Mouse (Mus musculus) brain, embryonic 18.5 days (tissue): ENCODE data around the gene Tubgcp6.

Experiments used
- DNase-seq: peaks from one replicate; pipeline ENCODE4 v3.0.0-alpha.2; 2012; ENCODE audit warnings: low read depth, low spot score

The Tubgcp6 gene

GRCm38 (mm10) chr15:89141905-89142304, 19.0 kb upstream of the Tubgcp6 start:
- no peak for DNase-seq

GRCm38 (mm10) chr15:89141443-89141842, 18.5 kb upstream of the Tubgcp6 start:
- no peak for DNase-seq

DNA sequence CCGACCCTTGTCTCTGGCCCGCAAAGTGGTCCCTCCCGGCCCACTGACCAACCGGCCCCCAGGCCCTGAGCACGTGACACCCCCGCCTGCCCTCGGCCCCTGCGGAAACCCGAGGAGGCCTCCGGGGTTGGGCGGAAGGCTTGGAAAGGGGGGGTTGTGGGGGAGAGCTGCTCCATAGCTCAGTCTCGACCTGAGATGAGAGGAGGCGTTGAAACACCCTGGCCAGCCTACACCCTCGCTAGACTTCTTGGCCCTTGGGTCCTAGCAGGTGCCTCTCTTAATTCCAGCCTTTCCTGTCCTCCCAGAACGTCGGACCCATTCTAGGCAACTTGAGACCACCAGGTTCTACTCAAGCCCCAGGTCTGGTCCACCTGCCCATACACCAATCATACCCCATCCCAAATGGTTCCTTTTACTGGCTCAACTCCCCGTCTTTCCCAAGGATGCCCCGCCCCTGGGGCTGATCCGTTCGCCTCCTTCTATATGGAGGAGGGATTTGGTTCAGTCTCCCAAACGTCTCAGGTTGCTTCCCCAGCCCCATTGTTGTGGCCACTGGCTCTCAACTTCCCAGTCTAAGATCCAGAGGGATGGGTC, 17.8 kb upstream of the Tubgcp6 start, which contains the start of gene Mapk12:
Gene Mapk12 (minus strand): TSS at position 45 of the 594 bp plus-strand sequence.
- DNase-seq: no peak

- no peak for DNase-seq
Observed at GRCm38 (mm10) chr15:89140048-89140658, 17.2 kb upstream of the Tubgcp6 start.

DNA sequence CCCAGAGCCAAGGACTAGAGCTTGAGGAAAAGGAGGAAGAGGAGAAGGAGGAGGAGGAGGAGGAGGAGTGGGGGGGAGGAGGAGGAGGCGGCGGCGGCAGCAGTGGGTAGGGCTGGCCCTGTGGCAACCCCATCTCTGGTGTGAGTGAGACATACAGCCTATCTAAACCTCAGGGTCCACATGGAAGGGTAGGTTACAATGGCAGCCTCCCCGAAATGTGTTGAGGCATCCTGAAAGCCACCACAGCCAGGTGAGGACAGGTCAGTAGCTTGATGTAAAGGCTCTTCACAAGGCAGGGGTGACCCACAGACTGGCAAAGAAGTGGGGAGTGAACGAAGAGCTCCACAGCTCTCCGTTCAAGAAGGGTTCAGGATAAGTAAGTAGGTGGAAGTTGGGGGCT, 15.6 kb upstream of the Tubgcp6 start:
- DNase-seq: no peak

GRCm38 (mm10) chr15:89138046-89138405, 15.1 kb upstream of the Tubgcp6 start:
- DNase-seq: no peak

DNA sequence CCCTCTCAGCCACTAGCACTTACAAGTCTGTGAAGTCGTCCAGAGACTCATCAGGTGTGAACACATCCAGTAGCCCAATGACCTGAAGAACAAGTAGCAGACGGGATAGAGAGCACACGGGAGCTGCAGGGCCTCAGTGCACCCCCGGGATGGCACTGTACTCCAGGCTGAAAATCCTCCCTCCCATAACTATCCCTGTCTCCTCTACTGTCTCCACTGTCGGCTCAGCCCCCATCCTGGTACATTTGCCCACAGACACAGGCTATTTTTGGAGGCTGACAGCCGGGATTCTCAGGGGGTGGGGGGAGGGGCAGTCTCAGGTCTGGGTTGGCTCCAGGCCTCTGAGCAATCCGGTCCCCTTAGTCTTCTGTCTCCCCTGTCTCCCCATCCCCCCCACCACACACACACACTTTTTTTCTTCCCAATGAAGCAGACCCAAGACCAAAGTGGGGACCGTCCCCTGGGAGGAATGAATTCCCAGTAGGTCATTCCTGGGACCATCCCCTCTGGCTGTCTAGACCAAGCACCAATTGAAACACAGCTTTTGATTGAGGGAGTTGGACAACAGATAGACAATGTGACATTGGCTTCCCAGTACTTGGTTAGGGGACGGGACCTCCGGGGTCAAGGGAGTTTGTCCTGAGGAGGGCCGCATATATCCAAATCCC, 14.6 kb upstream of the Tubgcp6 start:
- no peak for DNase-seq

GRCm38 (mm10) chr15:89136461-89137155, 13.7 kb upstream of the Tubgcp6 start:
- DNase-seq: no peak

- no peak for DNase-seq
Observed at GRCm38 (mm10) chr15:89131316-89131715, 8.4 kb upstream of the Tubgcp6 start.

GRCm38 (mm10) chr15:89130245-89130644, 7.3 kb upstream of the Tubgcp6 start:
- DNase-seq: no peak

- DNase-seq: no peak
Observed at GRCm38 (mm10) chr15:89128382-89129350, 5.8 kb upstream of the Tubgcp6 start, which contains the start of gene Hdac10. Gene Hdac10, minus strand, starts transcription at chr15:89128700.

DNA sequence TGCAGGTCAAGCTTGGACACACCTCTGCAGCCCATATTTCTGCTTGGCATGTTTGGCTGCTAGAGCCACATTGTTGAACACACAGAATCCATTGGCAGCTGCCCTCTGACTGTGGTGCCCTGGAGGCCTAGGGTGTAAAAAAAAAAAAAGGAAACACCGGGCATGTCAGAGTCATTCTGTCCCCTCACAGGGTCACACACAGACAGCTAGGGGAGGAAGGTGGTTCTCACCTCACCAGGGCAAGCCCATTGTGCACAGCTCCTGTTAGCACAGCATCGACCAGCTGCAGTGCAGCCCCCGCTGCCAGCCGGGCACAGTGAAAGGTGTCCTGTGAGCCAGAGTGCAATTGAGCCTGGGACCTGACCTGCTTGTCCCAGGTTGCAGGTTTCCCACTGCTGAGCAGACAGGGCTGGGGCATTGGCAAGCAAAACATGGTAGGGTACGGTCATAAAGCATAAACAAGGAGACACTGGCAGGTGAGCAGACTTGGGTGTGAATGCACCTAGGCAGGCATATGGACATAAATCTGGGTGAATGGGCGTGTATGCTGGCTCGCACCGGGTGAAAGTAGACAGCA, 4.5 kb upstream of the Tubgcp6 start:
- DNase-seq: no peak

GRCm38 (mm10) chr15:89126622-89127021, 3.7 kb upstream of the Tubgcp6 start:
- DNase-seq: no peak

DNA sequence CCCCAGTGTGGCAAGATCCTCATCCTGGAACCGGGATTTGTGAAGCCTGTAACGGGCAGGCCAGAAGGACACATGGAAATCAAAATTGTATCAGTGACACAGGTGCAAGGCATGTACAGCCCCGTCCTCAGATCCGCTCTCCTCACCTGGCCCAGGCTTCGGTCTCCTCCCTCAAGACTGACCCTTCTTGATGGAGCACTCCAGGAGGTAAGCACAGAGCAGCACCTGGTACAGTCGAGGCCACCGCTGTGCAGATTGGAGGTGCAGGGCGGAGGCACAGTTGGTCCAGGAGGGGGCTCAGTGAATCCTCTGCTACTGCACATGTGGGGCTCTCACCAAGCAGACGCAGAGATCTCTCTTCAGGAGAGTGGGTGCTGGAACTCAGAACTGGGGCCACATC, 2.4 kb upstream of the Tubgcp6 start:
- no peak for DNase-seq

DNA sequence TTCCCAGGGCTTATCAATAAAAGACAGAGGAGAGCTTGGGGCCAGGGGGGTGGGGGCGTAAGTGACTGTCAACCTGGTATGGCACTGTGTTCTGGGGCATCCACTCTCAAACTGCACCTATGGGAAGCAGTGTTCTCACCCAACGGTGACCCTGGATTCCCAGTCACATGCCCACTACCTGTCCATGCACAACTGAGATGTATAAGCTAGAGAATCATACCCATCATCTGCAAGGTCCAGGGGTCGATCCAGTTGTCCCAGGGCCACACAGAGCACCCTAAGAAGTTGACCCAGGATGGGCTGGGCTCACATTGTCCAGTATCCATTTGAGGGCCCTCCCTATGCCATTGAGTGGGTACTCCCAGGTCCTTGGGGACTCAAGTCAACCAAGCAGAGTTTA, 1.4 kb upstream of the Tubgcp6 start:
- no peak for DNase-seq

DNA sequence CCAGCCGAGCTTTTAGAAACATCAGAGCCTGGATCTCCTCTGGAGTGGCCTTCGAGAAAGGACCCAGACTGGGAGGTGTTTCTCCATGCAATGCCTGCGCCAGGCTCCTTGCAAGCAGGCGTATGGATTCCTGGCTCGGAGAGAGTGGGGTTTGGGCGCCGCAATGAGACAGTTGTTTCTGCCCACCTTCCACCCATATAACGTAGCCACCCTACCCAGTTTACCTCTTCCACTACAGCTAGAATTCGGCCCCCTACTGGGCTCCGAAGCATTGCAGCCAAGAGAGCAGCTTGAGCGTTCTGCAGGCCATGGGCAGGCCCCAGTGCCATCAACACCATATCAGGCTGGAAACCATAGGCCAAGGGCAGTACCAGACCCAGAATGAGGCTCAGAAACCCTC, 683 bp upstream of the Tubgcp6 start:
- DNase-seq: no peak

- DNase-seq: no peak
Observed at GRCm38 (mm10) chr15:89118007-89118406, 4.9 kb downstream of the Tubgcp6 start.

DNA sequence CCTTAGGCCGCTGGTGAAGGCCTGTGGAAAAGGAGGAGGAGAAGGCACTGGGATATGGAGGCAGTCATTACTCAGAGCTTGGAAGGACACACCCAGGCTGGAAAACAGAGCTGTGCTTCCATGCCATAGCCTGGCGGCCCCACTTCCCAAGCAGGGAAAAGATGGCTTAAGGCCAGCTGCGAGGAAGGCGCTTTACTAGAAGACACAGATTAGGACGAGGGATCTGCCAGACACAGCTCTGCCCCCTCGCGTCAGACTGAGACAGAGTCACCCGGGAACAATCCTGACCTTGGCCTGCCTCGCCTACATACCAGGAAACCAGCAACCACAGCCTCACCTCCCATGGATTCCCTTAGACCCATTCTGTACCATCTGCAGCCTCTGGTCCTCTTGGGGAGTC, 12.8 kb downstream of the Tubgcp6 start:
- DNase-seq: no peak

DNA sequence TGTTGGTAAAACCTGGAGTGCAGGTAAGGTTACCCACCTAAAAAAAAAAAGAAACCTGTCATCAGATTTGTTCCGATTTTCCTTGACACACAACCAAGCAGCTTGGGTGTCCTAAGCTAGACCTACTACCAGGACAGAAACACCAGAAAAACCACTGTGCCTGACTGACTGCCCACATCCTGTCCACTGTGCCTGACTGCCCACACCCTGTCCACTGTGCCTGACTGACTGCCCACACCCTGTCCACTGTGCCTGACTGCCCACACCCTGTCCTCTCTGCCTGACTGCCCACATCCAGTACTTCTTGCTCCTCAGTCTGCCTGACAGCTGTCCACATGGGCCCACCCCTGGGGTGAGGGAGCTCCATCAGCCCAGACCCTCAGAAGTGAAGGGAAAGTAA, 15.9 kb downstream of the Tubgcp6 start:
- no peak for DNase-seq

DNA sequence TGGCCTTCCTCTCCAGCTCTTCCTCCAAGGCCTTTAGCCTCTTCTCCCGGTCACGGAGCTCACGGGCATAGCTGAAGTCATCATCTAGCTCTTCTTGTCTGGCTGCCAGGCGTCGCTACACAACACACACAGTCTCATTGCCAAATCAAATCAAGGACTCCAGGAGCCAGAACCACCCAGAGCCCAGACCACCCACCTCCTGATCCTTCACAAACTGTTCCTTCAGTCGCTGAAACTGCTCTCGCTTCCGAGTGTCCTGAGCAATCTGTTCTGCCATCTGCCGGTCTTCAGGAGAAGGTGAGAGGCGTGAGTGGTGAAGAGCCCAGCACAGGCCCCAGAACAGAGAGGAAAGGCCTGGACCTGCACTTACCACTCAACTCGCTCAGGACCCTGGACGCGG, 16.8 kb downstream of the Tubgcp6 start:
- DNase-seq: no peak

DNA sequence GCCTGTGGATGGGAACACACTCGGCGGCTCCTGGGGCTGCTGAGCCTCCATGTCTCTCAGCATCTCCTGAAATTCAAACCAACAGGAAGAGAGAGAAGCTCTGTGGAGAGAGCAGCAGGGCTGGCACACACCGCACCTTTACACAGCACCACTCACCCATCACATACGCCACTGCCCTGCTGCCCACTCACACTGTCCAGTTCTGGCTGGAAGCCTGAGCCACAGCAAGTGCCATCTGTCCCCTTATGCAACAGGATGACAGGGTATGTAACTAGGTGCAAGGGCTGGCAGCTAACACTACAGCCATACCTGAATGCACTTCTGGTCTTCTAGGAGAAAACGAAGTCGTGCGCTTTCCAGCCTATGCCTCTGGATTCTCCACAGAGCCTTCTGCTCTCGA, 18.5 kb downstream of the Tubgcp6 start:
- no peak for DNase-seq
